Mouse (Mus musculus) adrenal gland, adult 18-20 months (tissue): ENCODE results near the gene Pcyt1a. TPM values are rescaled to one million over a fixed set of nuclear protein-coding genes. Genes with fewer than 3 reads are reported as not detected.
A peak's percentile ranks its signal among the peaks of the same experiment; 100 is the strongest.
"Not testable (repeated sequence)": the region's sequence is repeated elsewhere in the genome, so short reads cannot be mapped to it uniquely, and the experiment has no call there.

Experiments
- DNase-seq, 2 experiments: peaks; one replicate each; pipeline ENCODE4 v3.0.0; 2021 to 2022; ENCODE audit warnings: low spot score in 2 of 2
- total RNA-seq, 2 experiments: library from RNA; stranded (reverse); gene quantifications; 1 replicate in 1 of 2; 2 replicates in 1 of 2; pipeline ENCODE4 v1.2.3; 2021

Pcyt1a gene
- total RNA-seq, 2 experiments from 2014 or later = 74.2 to 88.0 TPM

DNA sequence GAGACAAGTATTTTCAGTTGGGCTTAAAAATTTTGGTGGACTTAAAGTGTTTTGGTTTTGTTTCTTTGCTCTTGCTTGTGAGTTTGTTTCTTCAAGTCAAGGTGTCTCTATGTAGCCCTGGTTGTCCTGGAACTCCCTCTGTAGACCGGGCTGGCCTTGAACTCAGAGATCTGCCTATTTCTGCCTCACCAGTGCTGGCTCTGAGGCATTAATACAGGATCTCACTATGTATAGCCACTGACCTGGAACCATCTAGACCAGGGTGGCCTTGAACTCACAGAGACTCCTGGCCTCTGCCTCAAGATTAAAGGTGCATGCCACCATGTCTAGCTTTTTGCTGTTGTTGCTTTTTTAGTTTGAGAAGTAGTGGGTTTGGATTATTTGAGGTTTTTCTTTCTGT, 1.2 kb downstream of the Pcyt1a start:
- DNase-seq = no peak

GRCm38 (mm10) chr16:32433138-32433537, 2.4 kb downstream of the Pcyt1a start:
- DNase-seq = no peak

- no peak for DNase-seq
Measured at GRCm38 (mm10) chr16:32434066-32434465, 3.3 kb downstream of the Pcyt1a start.

DNA sequence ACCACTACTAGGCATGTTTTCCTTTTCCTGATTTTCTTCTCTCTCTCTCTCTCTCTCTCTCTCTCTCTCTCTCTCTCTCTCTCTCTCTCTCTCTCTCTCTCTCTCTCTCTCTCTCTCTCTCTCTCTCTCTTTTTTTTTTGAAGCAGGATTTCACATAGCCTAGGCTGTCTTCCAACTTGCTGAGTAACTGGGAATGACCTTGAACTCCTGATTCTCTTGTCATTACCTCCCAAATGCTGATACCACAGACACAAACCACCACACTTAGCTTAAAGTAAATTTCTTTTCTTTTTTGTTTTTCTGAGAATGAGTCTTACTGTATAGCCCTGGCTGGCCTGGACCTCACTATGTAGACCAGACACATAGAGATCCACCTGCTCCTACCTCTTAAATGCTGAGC, 4.0 kb downstream of the Pcyt1a start:
- DNase-seq = no peak

DNA sequence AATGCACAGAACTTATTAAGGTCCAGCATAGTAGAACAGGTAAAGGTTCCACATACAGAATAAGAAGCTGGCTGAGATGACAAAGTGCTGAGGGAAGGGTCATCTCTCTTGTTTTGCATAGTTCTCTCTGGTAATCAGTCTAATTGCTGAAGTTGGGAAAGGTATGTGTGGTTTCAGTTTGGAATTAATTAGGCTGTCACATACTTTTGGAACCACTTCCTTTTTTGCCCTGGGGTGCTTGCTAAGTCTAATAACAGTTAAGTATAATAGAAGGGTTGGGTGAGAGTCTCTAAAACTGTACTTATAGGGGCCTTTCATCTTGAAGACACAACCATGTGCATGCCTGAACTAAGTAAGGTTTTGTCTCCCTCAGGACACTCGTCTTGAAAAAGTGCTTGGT, 5.9 kb downstream of the Pcyt1a start:
- DNase-seq = no peak

DNA sequence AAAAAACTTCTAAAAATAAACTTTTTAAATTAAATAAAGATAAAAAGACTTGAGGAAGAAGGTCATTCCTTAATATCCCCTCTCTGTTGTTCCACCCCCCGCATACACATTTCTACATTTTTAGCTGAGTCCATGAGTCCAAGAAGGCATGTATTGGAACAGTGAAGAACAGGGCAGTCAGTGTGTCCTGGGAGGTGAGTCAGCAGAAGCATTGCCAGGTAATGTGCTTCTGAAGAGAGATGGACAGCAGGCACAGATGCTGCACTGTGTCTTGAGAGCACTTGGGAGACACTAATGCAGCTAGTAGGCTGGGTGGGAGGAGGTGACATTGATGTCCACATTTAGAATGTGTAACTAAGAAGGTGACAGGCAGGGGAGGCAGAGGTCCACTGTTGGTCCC, 6.5 kb downstream of the Pcyt1a start:
- DNase-seq = no peak

DNA sequence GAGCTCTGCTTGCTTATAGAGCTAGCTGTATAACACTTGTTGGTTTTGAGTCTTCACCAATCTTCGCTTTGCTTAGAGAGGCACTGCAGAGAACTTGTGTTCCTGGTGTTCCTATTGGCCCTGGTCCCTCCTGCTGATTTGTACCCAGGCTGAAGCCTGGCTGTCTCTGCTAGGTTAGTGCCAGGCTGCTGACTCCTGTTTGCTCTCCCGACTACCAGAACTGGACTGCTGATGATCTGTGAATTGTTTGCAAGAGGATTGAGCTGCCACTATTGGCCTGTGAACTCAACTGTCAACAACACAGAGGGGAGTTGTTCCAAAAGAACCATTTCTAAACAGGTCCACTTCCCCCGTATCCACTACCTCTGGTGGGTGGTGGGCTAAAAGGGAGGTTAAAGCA, 10.7 kb downstream of the Pcyt1a start:
- DNase-seq = no peak

DNA sequence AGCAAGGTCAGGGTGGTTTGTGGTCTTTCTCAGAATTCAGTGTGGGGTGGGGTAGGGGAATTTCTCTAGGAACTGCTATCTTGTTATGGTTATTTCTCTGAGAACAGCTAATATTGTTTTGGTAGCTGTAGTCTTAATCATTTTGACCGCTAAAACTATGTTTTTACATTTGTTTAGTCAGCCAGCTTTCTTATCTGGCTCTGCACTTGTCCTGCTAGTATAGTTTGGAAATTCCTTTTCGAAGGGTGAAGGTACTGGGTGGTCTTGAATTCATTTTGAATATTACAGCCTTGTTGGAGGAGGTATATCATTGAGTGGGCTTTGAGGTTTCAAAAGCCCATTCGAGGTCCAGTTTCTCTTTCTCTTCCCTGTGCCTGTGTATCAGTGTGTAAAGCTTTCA, 13.9 kb downstream of the Pcyt1a start:
- DNase-seq = not testable (repeated sequence)

GRCm38 (mm10) chr16:32445558-32445957, 14.8 kb downstream of the Pcyt1a start:
- DNase-seq = no peak

GRCm38 (mm10) chr16:32446563-32447138, 15.9 kb downstream of the Pcyt1a start:
- DNase-seq = no peak

DNA sequence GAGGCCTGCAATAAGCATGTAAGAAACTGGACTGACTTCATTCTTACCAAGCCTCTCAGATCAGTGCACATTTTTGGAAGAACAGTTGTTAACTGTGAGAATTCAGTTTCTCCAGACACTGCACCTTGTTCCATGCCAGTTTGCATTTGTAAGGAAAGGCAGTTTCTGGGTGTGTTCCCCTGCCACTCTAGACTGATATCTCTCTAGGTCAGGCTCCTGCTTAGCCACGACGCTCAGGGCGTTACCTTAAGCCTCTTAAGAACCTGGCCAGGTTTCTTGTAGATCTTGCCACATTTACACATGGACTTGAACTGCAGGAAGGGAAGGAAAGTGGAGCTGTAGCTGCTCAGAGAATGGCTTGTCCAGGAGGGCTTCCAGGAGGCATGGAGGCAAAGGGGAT, 18.9 kb downstream of the Pcyt1a start:
- no peak for DNase-seq

DNA sequence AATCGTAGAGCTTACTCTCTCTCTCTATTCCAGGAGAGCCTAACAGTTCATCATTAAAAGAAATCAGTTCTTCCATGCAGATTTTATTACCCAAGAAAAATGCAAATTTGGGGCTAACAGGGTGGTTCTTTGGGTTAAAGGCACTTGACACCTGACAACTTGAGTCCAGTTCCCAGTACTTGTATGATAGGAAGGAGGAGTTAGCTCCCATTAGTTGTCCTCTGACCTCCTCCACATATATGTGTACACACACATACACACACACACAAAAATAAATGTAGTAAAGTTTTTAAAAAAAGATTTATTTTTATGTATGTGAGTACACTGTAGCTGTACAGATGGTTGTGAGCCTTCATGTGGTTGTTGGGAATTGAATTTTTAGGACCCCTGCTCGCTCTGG, 19.4 kb downstream of the Pcyt1a start:
- DNase-seq = no peak

DNA sequence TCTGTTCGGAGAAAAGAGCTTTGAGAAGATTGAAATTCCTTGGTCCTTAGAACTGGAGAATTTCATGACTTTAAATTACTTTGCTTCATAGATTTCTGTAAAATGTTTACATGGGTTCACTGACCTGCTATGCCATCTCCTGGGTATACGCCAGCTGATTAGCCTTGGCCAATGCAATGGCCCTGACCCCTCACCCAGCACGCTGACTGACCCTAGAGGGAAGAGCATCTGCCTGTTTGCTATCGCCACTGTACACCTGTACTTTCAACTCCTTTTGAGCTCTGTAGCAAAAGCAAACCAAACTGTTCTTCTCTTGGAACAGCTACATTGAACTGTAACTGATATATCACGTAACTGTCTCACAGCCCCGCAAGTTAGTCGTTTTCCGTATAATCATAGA, 22.4 kb downstream of the Pcyt1a start:
- no peak for DNase-seq

GRCm38 (mm10) chr16:32454646-32455045, 23.9 kb downstream of the Pcyt1a start:
- no peak for DNase-seq

- DNase-seq = no peak
Measured at GRCm38 (mm10) chr16:32456086-32456485, 25.4 kb downstream of the Pcyt1a start.

DNA sequence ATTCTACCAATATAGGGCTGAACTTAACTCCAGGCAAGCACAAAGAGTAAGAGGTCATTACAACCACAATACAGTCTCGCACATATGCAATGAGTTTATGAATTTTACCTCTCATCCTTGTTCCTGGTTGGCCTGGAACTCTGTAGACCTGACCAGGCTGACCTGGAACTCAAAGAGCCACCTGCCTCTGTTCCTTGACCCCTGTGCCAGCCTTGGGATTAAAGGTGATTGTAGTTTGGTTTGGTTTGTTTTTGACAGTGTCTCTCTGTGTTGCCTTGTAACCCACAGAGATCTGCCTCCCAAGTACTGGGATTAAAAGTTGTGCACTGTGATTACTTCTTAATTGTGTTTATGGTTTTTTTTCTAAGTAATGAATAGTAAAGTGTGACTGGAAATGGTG, 26.0 kb downstream of the Pcyt1a start:
- DNase-seq = no peak

DNA sequence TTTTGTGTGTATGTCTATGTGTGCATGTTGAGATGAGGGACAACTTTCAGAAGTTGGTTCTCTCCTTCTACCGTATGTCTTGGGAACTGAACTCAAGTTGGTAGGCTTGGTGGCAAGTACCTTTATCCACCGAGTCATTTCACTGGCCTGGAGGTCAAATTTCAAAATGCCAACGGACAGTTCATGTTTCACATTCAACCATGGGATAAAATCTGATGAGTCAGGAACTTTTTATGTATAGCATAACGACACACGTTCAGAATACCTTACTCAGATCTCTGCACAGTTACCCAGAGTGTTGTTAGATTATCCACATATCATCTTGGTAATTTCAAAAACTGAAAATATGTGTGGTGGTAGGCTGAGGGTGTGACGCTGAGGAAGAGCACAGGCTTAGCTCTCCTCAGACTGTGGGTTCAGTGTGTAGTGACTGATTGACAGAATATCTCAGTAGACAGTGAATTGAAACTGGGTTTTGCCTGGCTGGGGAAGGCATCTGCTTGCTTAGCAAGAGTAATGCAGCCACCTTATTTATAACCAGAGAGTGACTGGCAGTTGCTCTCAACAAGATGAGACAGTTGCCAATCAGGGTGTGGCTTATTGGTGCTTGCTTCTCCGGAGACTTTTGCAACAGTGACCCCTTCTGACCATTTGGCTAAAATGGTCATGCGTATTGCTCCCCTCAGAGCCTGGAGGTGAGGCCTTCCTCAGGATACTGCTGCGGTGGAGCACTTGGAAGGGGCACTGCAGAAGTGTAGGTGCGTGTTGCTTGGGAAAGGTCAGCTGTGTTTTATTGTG, 27.1 kb downstream of the Pcyt1a start:
- peak; percentile 35 to 43 for DNase-seq

- no peak for DNase-seq
Measured at GRCm38 (mm10) chr16:32460518-32460917, 29.8 kb downstream of the Pcyt1a start.

DNA sequence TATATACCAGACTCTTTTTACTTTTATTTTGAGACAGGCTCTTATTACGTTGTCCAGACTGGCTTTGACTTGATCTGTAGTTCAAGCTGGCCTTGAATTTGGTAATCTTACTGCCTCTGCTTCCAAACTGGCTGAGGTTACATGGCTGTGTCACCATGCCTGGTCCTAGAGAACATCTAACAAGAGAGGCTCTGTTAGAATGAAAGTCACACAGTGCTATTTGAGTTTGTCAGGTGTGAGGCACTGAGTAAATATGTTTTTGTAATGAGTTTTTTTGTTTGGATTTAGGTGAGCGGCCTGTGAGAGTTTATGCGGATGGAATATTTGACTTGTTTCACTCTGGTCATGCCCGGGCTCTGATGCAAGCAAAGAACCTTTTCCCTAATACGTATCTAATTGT, 31.0 kb downstream of the Pcyt1a start:
- DNase-seq = no peak

DNA sequence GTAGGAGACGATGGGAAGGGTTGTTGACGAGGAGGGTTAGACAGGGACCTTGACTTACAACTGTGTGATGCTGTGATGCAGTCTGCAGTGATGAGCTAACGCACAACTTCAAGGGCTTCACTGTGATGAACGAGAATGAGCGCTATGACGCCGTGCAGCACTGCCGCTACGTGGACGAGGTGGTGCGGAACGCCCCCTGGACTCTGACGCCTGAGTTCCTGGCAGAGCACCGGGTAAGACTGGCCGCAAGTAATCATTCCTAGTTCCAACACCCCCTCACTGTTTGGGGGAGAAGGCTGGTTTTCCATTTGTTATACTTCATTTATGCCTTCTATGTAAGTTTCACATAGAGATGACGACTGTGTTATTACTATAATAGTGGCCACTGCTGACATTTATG, 32.2 kb downstream of the Pcyt1a start:
- no peak for DNase-seq

GRCm38 (mm10) chr16:32463426-32463825, 32.7 kb downstream of the Pcyt1a start:
- no peak for DNase-seq

DNA sequence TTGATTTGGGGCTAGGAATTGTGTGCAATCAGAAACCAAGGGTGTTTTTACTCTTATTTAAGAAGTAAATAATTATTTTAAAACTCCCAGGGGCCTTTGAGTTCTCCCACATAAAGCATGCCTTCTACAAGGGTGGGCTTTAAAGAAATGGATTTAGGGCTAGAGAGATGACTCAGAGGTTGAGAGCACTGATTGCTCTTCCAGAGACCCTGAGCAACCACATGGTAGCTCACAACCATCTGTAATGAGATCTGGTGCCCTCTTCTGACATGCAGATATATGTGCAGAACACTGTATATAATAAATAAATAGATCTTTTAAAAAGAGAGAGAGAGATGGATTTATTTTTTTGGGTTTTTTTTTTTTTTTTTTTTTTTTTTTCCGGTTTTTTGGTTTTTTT, 34.2 kb downstream of the Pcyt1a start:
- no peak for DNase-seq

DNA sequence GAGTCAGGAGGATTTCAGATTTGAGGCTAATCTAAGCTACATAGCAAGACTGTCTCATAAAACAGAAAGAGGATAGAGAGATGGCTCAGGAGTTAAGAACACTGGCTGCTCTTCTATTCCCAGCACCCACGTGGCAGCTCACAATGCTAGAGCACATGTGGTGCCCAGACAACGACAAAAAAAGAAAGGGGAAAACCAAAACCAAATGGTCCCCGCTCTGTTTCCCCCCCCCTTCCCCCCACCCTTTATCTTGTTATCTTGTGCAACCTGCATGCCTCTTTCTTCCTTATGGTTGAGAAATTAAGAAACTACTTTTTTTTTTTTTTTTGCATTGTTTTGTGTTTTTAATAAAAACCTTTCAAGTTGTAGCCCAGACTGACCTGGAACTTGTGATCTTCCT, 37.8 kb downstream of the Pcyt1a start:
- DNase-seq = no peak
